ENCODE assay signal across 10 mouse cellular contexts in genomic region chr2:119329123-119329817, GRCm38 (mm10). TPM values are rescaled to one million over a fixed set of nuclear protein-coding genes. Genes with fewer than 3 reads are reported as not detected.
A peak's percentile ranks its signal among the peaks of the same experiment; 100 is the strongest.
DNase-seq lines count a peak whose midpoint lies in the region; ATAC-seq lines count a peak whose summit lies in the region.
"Had no signal": no experiment of that assay in that cellular context is flagged by ENCODE, and none has a peak within 500 bp of the region (broad histone marks: within the 10 kb centered on the region; RNA-seq: fewer than 3 reads in every experiment).

No protein-coding gene starts in this region.

- H3K36me3 ChIP-seq in hindbrain, embryonic 13.5 days = no peaks in the 10 kb centered on the region
- no peaks in the 10 kb centered on the region for H3K36me3 ChIP-seq in hindbrain, embryonic 10.5 days
- H3K36me3 ChIP-seq in neural tube, embryonic 11.5 days (ENCODE audit: control insufficient read depth, insufficient read depth, low read length) = no peaks in the 10 kb centered on the region
- no peaks in the 10 kb centered on the region for H3K36me3 ChIP-seq in neural tube, embryonic 15.5 days

- peak; percentile 64 to 74 for DNase-seq in cerebellum, postnatal 10 days
- no peak for DNase-seq in cerebellum, adult 9-11 months
- no peak for DNase-seq in hindbrain, embryonic 10.5 days (ENCODE audit: low spot score)
- DNase-seq in neural tube, embryonic 11.5 days (ENCODE audit: low spot score) = peak; percentile 12
- no peak for DNase-seq in spleen, adult 12 weeks (ENCODE audit: low spot score)
- DNase-seq in left cerebral cortex, adult 9 months (ENCODE audit: low spot score in 2 of 2) = no peak
- DNase-seq: kidney, adult 8-10 months had no signal

- H3K4me3 ChIP-seq in hindbrain, embryonic 13.5 days = no peak overlapping the region
- H3K4me3 ChIP-seq in hindbrain, embryonic 10.5 days = no peak overlapping the region
- no peak overlapping the region for H3K4me3 ChIP-seq in neural tube, embryonic 11.5 days (ENCODE audit: low read depth, low read length)
- no peak overlapping the region for H3K4me3 ChIP-seq in neural tube, embryonic 15.5 days (replicated peaks)
- H3K4me3 ChIP-seq: left cerebral cortex, adult 2 months had no signal

- 49% methylated on average over 3 of the region's 3 CpGs for WGBS in hindbrain, embryonic 13.5 days
- 65% methylated on average over 3 of the region's 3 CpGs for WGBS in hindbrain, embryonic 10.5 days
- WGBS in neural tube, embryonic 11.5 days = 47% methylated on average over 3 of the region's 3 CpGs
- 41% methylated on average over 3 of the region's 3 CpGs for WGBS in neural tube, embryonic 15.5 days

- H3K9me3 ChIP-seq in hindbrain, embryonic 13.5 days = no peaks in the 10 kb centered on the region
- H3K9me3 ChIP-seq in hindbrain, embryonic 10.5 days = no peaks in the 10 kb centered on the region
- no peaks in the 10 kb centered on the region for H3K9me3 ChIP-seq in neural tube, embryonic 11.5 days (ENCODE audit: control insufficient read depth, low read length)
- no peaks in the 10 kb centered on the region for H3K9me3 ChIP-seq in neural tube, embryonic 15.5 days (replicated peaks)

- H3K27ac ChIP-seq in hindbrain, embryonic 13.5 days = no peak overlapping the region
- H3K27ac ChIP-seq in hindbrain, embryonic 10.5 days = no peak overlapping the region
- no peak overlapping the region for H3K27ac ChIP-seq in neural tube, embryonic 11.5 days (ENCODE audit: low read depth, low read length)
- H3K27ac ChIP-seq in neural tube, embryonic 15.5 days (replicated peaks) = no peak overlapping the region
- H3K27ac ChIP-seq: left cerebral cortex, adult 2 months had no signal

- peaks cover 92% of the 10 kb centered on the region for H3K27me3 ChIP-seq in hindbrain, embryonic 13.5 days
- H3K27me3 ChIP-seq in hindbrain, embryonic 10.5 days (ENCODE audit: insufficient read depth, poor library complexity, severe bottlenecking) = peaks cover 93% of the 10 kb centered on the region
- peaks cover 74% of the 10 kb centered on the region for H3K27me3 ChIP-seq in neural tube, embryonic 11.5 days (ENCODE audit: control insufficient read depth, insufficient read depth, low read length)
- H3K27me3 ChIP-seq in neural tube, embryonic 15.5 days (replicated peaks) = peaks cover 80% of the 10 kb centered on the region

- peak overlapping the region; percentile 19; the same call in 1 of the 2 replicates for H3K9ac ChIP-seq in hindbrain, embryonic 13.5 days
- no peak overlapping the region for H3K9ac ChIP-seq in neural tube, embryonic 11.5 days (ENCODE audit: low read length)
- H3K9ac ChIP-seq in neural tube, embryonic 15.5 days (replicated peaks) = no peak overlapping the region

- H3K4me2 ChIP-seq in hindbrain, embryonic 13.5 days = peak overlapping the region; percentile 83
- no peak overlapping the region for H3K4me2 ChIP-seq in neural tube, embryonic 11.5 days (ENCODE audit: low read depth)
- no peak overlapping the region for H3K4me2 ChIP-seq in neural tube, embryonic 15.5 days

- peaks cover 47% of the 10 kb centered on the region for H3K4me1 ChIP-seq in hindbrain, embryonic 13.5 days (replicated peaks)
- H3K4me1 ChIP-seq in hindbrain, embryonic 10.5 days (replicated peaks) = peaks cover 46% of the 10 kb centered on the region
- peaks cover 2% of the 10 kb centered on the region for H3K4me1 ChIP-seq in neural tube, embryonic 11.5 days (ENCODE audit: control insufficient read depth, insufficient read depth, low read length)
- H3K4me1 ChIP-seq in neural tube, embryonic 15.5 days = peaks cover 48% of the 10 kb centered on the region

- no peak for ATAC-seq in hindbrain, embryonic 13.5 days (ENCODE audit: low FRiP score)
- ATAC-seq in neural tube, embryonic 11.5 days (ENCODE audit: insufficient read depth, low FRiP score, low TSS enrichment) = no peak
- ATAC-seq in neural tube, embryonic 15.5 days (ENCODE audit: low FRiP score) = no peak

RNA-seq across cellular contexts. Expression of gene Dll4, which starts 3.7 kb away (rescaled TPM):
- polyA plus RNA-seq in hindbrain, embryonic 13.5 days (2015; fragmentation: Nextera tagmentation; extraction: Ambion mirVana) = 5.4 and 5.9 TPM in 2 replicates
- 4.7 and 5.8 TPM in 2 replicates for polyA plus RNA-seq in hindbrain, embryonic 10.5 days (2016; fragmentation: Nextera tagmentation; extraction: Ambion mirVana)
- polyA plus RNA-seq in neural tube, embryonic 11.5 days (2014; fragmentation: Nextera tagmentation; extraction: Ambion mirVana) = 3.1 and 3.8 TPM in 2 replicates
- 3.9 and 10.4 TPM in 2 replicates for polyA plus RNA-seq in neural tube, embryonic 15.5 days (2015; fragmentation: Nextera tagmentation; extraction: Ambion mirVana)

RNA-seq across cellular contexts. Expression of gene Chac1, which starts 21.8 kb away (rescaled TPM):
- polyA plus RNA-seq in hindbrain, embryonic 13.5 days (2015; fragmentation: Nextera tagmentation; extraction: Ambion mirVana) = 6.1 and 6.7 TPM in 2 replicates
- 0.67 and 0.81 TPM in 2 replicates for polyA plus RNA-seq in hindbrain, embryonic 10.5 days (2016; fragmentation: Nextera tagmentation; extraction: Ambion mirVana)
- polyA plus RNA-seq in neural tube, embryonic 11.5 days (2014; fragmentation: Nextera tagmentation; extraction: Ambion mirVana) = 0.95 and 1.3 TPM in 2 replicates
- 11.3 and 12.1 TPM in 2 replicates for polyA plus RNA-seq in neural tube, embryonic 15.5 days (2015; fragmentation: Nextera tagmentation; extraction: Ambion mirVana)

RNA-seq across cellular contexts. Expression of gene Vps18, which starts 40.7 kb away (rescaled TPM):
- 26.0 and 26.1 TPM in 2 replicates for polyA plus RNA-seq in hindbrain, embryonic 13.5 days (2015; fragmentation: Nextera tagmentation; extraction: Ambion mirVana)
- 23.1 and 26.7 TPM in 2 replicates for polyA plus RNA-seq in hindbrain, embryonic 10.5 days (2016; fragmentation: Nextera tagmentation; extraction: Ambion mirVana)
- 17.4 and 17.8 TPM in 2 replicates for polyA plus RNA-seq in neural tube, embryonic 11.5 days (2014; fragmentation: Nextera tagmentation; extraction: Ambion mirVana)
- polyA plus RNA-seq in neural tube, embryonic 15.5 days (2015; fragmentation: Nextera tagmentation; extraction: Ambion mirVana) = 23.7 and 23.8 TPM in 2 replicates

RNA-seq across cellular contexts. Expression of gene Rhov, which starts 58.2 kb away (rescaled TPM):
- 21.2 and 23.4 TPM in 2 replicates for polyA plus RNA-seq in hindbrain, embryonic 13.5 days (2015; fragmentation: Nextera tagmentation; extraction: Ambion mirVana)
- polyA plus RNA-seq in hindbrain, embryonic 10.5 days (2016; fragmentation: Nextera tagmentation; extraction: Ambion mirVana) = 1.2 and 3.8 TPM in 2 replicates
- 2.3 and 2.4 TPM in 2 replicates for polyA plus RNA-seq in neural tube, embryonic 11.5 days (2014; fragmentation: Nextera tagmentation; extraction: Ambion mirVana)
- 39.5 and 46.6 TPM in 2 replicates for polyA plus RNA-seq in neural tube, embryonic 15.5 days (2015; fragmentation: Nextera tagmentation; extraction: Ambion mirVana)

Comparison
In these comparisons a context has a peak if more than half of its experiments do, and no peak if none do; other contexts are left out.
1. DNase-seq: peak in cerebellum, postnatal 10 days (2 of 2) and neural tube, embryonic 11.5 days (single experiment); none in cerebellum, adult 9-11 months (single experiment), hindbrain, embryonic 10.5 days (single experiment), spleen, adult 12 weeks (single experiment) and left cerebral cortex, adult 9 months (0 of 2).